8 mouse cellular contexts compared by ENCODE assay signal in genomic region chr16:38346529-38347325, GRCm38 (mm10). TPM values are rescaled to one million over a fixed set of nuclear protein-coding genes. Genes with fewer than 3 reads are reported as not detected.
DNase-seq lines count a peak whose midpoint lies in the region; ATAC-seq and TF ChIP-seq lines count a peak whose summit lies in the region.

Cox17 (plus strand) TSS chr16:38346991.
Gm21987 (plus strand) TSS chr16:38347040.

- ATAC-seq in cerebellum, adult (ENCODE audit: insufficient number of reproducible peaks, low FRiP score, low TSS enrichment), result peak; percentile 98
- ATAC-seq in forebrain, embryonic 13.5 days, result peak; percentile 98
- ATAC-seq in liver, postnatal 0 days, result peak; percentile 99
- ATAC-seq in neural tube, embryonic 14.5 days (ENCODE audit: low read depth), result peak; percentile 97

- no peaks in the 10 kb centered on the region for H3K4me1 ChIP-seq in ES-Bruce4 (ENCODE audit: control insufficient read depth, insufficient read depth, low read length)
- peaks cover 14% of the 10 kb centered on the region for H3K4me1 ChIP-seq in forebrain, embryonic 13.5 days
- peaks cover 14% of the 10 kb centered on the region for H3K4me1 ChIP-seq in liver, postnatal 0 days (ENCODE audit: insufficient read depth)
- peaks cover 6% of the 10 kb centered on the region; the same call in 1 of the 2 replicates for H3K4me1 ChIP-seq in neural tube, embryonic 14.5 days (ENCODE audit: control insufficient read depth, insufficient read depth, low read length)

- peak; percentile 60 for TF ChIP-seq POLR2A in ES-Bruce4 (IDR thresholded peaks at IDR 0.05; ENCODE audit: insufficient read depth, low read length)

- peak; percentile 96 to 97 for DNase-seq in heart, postnatal 10 days
- peak; percentile 90 for DNase-seq in large intestine, adult 2 months (ENCODE audit: low read depth, low spot score)
- DNase-seq in liver, postnatal 0 days, result peak; percentile 93
- DNase-seq in testis, postnatal 10 days (ENCODE audit: low spot score), result peak; percentile 89

- intact Hi-C loops in heart, postnatal 10 days (cut with DNase I), result loop anchor here (2.0 kb wide), 1 partner anchor 106 kb away; the partner anchor contains the start of gene Adprh

- H3K4me2 ChIP-seq in forebrain, embryonic 13.5 days, result peak within 1 kb of the TSS; percentile 75
- H3K4me2 ChIP-seq in liver, postnatal 0 days (ENCODE audit: low read depth, low read length), result peak within 1 kb of the TSS; percentile 70
- peak within 1 kb of the TSS; percentile 68 for H3K4me2 ChIP-seq in neural tube, embryonic 14.5 days (ENCODE audit: low read depth, low read length)

- no peak for TF ChIP-seq CTCF in ES-Bruce4 (IDR thresholded peaks at IDR 0.05; ENCODE audit: low read depth, low read length)
- TF ChIP-seq CTCF in liver, postnatal 0 days (IDR thresholded peaks at IDR 0.05; ENCODE audit: low read depth), result no peak

- H3K9ac ChIP-seq in ES-Bruce4 (ENCODE audit: low read depth, poor library complexity, severe bottlenecking), result peak within 1 kb of the TSS; percentile 65
- H3K9ac ChIP-seq in forebrain, embryonic 13.5 days, result peak within 1 kb of the TSS; percentile 90
- H3K9ac ChIP-seq in liver, postnatal 0 days (replicated peaks), result peak within 1 kb of the TSS; percentile 90
- peak within 1 kb of the TSS; percentile 74 for H3K9ac ChIP-seq in neural tube, embryonic 14.5 days (replicated peaks; ENCODE audit: low read depth, low read length)

- no peaks in the 10 kb centered on the region for H3K9me3 ChIP-seq in ES-Bruce4 (replicated peaks; ENCODE audit: control insufficient read depth, insufficient read depth, low read length, poor library complexity, severe bottlenecking)
- H3K9me3 ChIP-seq in forebrain, embryonic 13.5 days (replicated peaks), result no peaks in the 10 kb centered on the region
- no peaks in the 10 kb centered on the region for H3K9me3 ChIP-seq in liver, postnatal 0 days (ENCODE audit: low read length)
- H3K9me3 ChIP-seq in neural tube, embryonic 14.5 days (ENCODE audit: control insufficient read depth, low read length), result no peaks in the 10 kb centered on the region

- peaks cover 23% of the 10 kb centered on the region for H3K36me3 ChIP-seq in ES-Bruce4 (ENCODE audit: control insufficient read depth, insufficient read depth, low read length, poor library complexity, severe bottlenecking)
- peaks cover 27% of the 10 kb centered on the region for H3K36me3 ChIP-seq in forebrain, embryonic 13.5 days (ENCODE audit: poor library complexity, severe bottlenecking)
- peaks cover 26% of the 10 kb centered on the region for H3K36me3 ChIP-seq in liver, postnatal 0 days (replicated peaks; ENCODE audit: insufficient read depth, low read length)
- H3K36me3 ChIP-seq in neural tube, embryonic 14.5 days (ENCODE audit: control insufficient read depth, insufficient read depth, low read length), result peaks cover 16% of the 10 kb centered on the region

- H3K27me3 ChIP-seq in ES-Bruce4 (ENCODE audit: control insufficient read depth, insufficient read depth, low read length, poor library complexity, severe bottlenecking), result no peaks in the 10 kb centered on the region
- no peaks in the 10 kb centered on the region for H3K27me3 ChIP-seq in forebrain, embryonic 13.5 days
- no peaks in the 10 kb centered on the region for H3K27me3 ChIP-seq in liver, postnatal 0 days (ENCODE audit: insufficient read depth, low read length)
- no peaks in the 10 kb centered on the region for H3K27me3 ChIP-seq in neural tube, embryonic 14.5 days (ENCODE audit: control insufficient read depth, insufficient read depth, low read length)

- H3K27ac ChIP-seq in ES-Bruce4 (ENCODE audit: insufficient read depth, low read length), result peak within 1 kb of the TSS; percentile 51; the same call in 1 of the 2 replicates
- peak within 1 kb of the TSS; percentile 86 for H3K27ac ChIP-seq in forebrain, embryonic 13.5 days
- peak within 1 kb of the TSS; percentile 91 for H3K27ac ChIP-seq in liver, postnatal 0 days (ENCODE audit: low read depth)
- peak within 1 kb of the TSS; percentile 84 for H3K27ac ChIP-seq in neural tube, embryonic 14.5 days (ENCODE audit: low read depth, low read length)

- WGBS in forebrain, embryonic 13.5 days, result 3% methylated on average over 35 of the region's 35 CpGs
- WGBS in large intestine, adult 2 months, result 2% methylated on average over 35 of the region's 35 CpGs
- 2% methylated on average over 35 of the region's 35 CpGs for WGBS in liver, postnatal 0 days (ENCODE audit: insufficient replicate concordance)
- 2% methylated on average over 35 of the region's 35 CpGs for WGBS in neural tube, embryonic 14.5 days

- peak within 1 kb of the TSS; percentile 99 for H3K4me3 ChIP-seq in ES-Bruce4 (ENCODE audit: low read depth, low read length)
- peak within 1 kb of the TSS; percentile 94 for H3K4me3 ChIP-seq in forebrain, embryonic 13.5 days
- H3K4me3 ChIP-seq in liver, postnatal 0 days (ENCODE audit: low read depth, low read length), result peak within 1 kb of the TSS; percentile 76
- H3K4me3 ChIP-seq in neural tube, embryonic 14.5 days (ENCODE audit: low read depth, low read length), result peak within 1 kb of the TSS; percentile 82

- 0 out of 2 replicates have a peak, but pooled peaks have one; percentile 22 for TF ChIP-seq EP300 in ES-Bruce4 (IDR thresholded peaks at IDR 0.05; ENCODE audit: insufficient read depth, low read depth, low read length)
- TF ChIP-seq EP300 in liver, postnatal 0 days (IDR thresholded peaks at IDR 0.05; ENCODE audit: low read depth), result peak; percentile 72; the same call in 1 of the 2 replicates

RNA-seq across cellular contexts. Expression of gene Cox17, which starts in this region (rescaled TPM):
- polyA plus RNA-seq in ES-Bruce4 (2011; ENCODE audit: insufficient read depth, insufficient read length, low read depth, missing spikeins), result 218 and 226 TPM in 2 replicates
- polyA plus RNA-seq in forebrain, embryonic 13.5 days (2015; fragmentation: Nextera tagmentation; extraction: Ambion mirVana), result 129 and 147 TPM in 2 replicates
- 100 to 1,000 TPM; 250 to 263 TPM for total RNA-seq in heart, postnatal 10 days (2021)
- polyA plus RNA-seq in large intestine, adult 2 months (2012; rRNA removed), result 73.5 and 90.3 TPM in 2 replicates
- polyA plus RNA-seq in liver, postnatal 0 days (2015; fragmentation: Nextera tagmentation; extraction: Ambion mirVana), result 274 and 276 TPM in 2 replicates
- polyA plus RNA-seq in neural tube, embryonic 14.5 days (2014; fragmentation: Nextera tagmentation; extraction: Ambion mirVana), result 82.0 and 91.6 TPM in 2 replicates

RNA-seq across cellular contexts. Expression of gene Gm21987, which starts in this region (rescaled TPM):
- not detected in 2 replicates for polyA plus RNA-seq in ES-Bruce4 (2011; ENCODE audit: insufficient read depth, insufficient read length, low read depth, missing spikeins)
- not detected in 2 replicates for polyA plus RNA-seq in forebrain, embryonic 13.5 days (2015; fragmentation: Nextera tagmentation; extraction: Ambion mirVana)
- total RNA-seq in heart, postnatal 10 days (2021), result not detected
- polyA plus RNA-seq in large intestine, adult 2 months (2012; rRNA removed), result not detected in 2 replicates
- polyA plus RNA-seq in liver, postnatal 0 days (2015; fragmentation: Nextera tagmentation; extraction: Ambion mirVana), result not detected in 2 replicates
- not detected in 2 replicates for polyA plus RNA-seq in neural tube, embryonic 14.5 days (2014; fragmentation: Nextera tagmentation; extraction: Ambion mirVana)

Comparison
In these comparisons a context has a peak if more than half of its experiments do, and no peak if none do; other contexts are left out.
1. Peak in every context shown above with its lines: DNase-seq, ATAC-seq, H3K4me3 ChIP-seq and H3K27ac ChIP-seq.